Mouse (Mus musculus) limb, embryonic 12.5 days (tissue): Measurements from ENCODE around the gene Clca1. TPM values are rescaled to one million over a fixed set of nuclear protein-coding genes. Genes with fewer than 3 reads are reported as not detected.

ENCODE experiments used
- ATAC-seq: fragments of 200-750 bp; cut with Nextera tagmentation; 2 replicates; pipeline ENCODE4 v1.8.0; 2017; ENCODE audit warnings: low read depth, moderate TSS enrichment; ENCODE audit not compliant: insufficient number of reproducible peaks, insufficient read depth, low FRiP score, low TSS enrichment
- H3K27ac ChIP-seq: fragments of 300-500 bp; sonication (generic); 2 replicates; pipeline ENCODE4 v1.5.1; 2016; ENCODE audit warnings: mild to moderate bottlenecking, moderate library complexity
- H3K27me3 ChIP-seq: fragments of 300-500 bp; sonication (generic); 2 replicates; pipeline ENCODE4 v1.6.1; 2016; ENCODE audit warnings: mild to moderate bottlenecking, moderate library complexity
- H3K36me3 ChIP-seq: fragments of 300-500 bp; sonication (generic); 2 replicates; pipeline ENCODE4 v1.6.1; 2016; ENCODE audit warnings: mild to moderate bottlenecking, moderate library complexity
- H3K4me1 ChIP-seq: fragments of 300-500 bp; sonication (generic); replicated peaks from 2 replicates; pipeline ENCODE4 v1.6.1; 2016
- H3K4me2 ChIP-seq: fragments of 300-500 bp; sonication (generic); 2 replicates; pipeline ENCODE4 v1.6.1; 2016; ENCODE audit warnings: mild to moderate bottlenecking, moderate library complexity
- H3K4me3 ChIP-seq: fragments of 300-500 bp; sonication (generic); replicated peaks from 2 replicates; pipeline ENCODE4 v1.5.1; 2016; ENCODE audit warnings: mild to moderate bottlenecking
- H3K9ac ChIP-seq: fragments of 300-500 bp; sonication (generic); replicated peaks from 2 replicates; pipeline ENCODE4 v1.6.1; 2016; ENCODE audit warnings: mild to moderate bottlenecking, moderate library complexity
- H3K9me3 ChIP-seq: fragments of 300-500 bp; sonication (generic); 2 replicates; pipeline ENCODE4 v1.6.1; 2016; ENCODE audit warnings: mild to moderate bottlenecking, moderate library complexity
- WGBS: fragments of 180-500 bp; shearing (Covaris S2); methylation state at CpG from one replicate; pipeline ENCODE4 v1.1.7; 2016; 5-methylcytosine and 5-hydroxymethylcytosine counted together
- polyA plus RNA-seq: library from polyadenylated mRNA; unstranded; fragments of >200 nt; fragmentation: Nextera tagmentation; extraction: Ambion mirVana; gene quantifications from 2 replicates; pipeline ENCODE4 v1.2.1, GENCODE M21; 2016

Gene Clca1
- polyA plus RNA-seq, 1 experiment from 2014 or later, result not detected

- no peak overlapping the region for H3K4me3 ChIP-seq
- no peaks in the 10 kb centered on the region for H3K4me1 ChIP-seq
- no peak overlapping the region for H3K9ac ChIP-seq
- H3K36me3 ChIP-seq, result no peaks in the 10 kb centered on the region
- H3K4me2 ChIP-seq, result no peak overlapping the region
- H3K9me3 ChIP-seq, result no peaks in the 10 kb centered on the region
- no peak for ATAC-seq
- WGBS, result 65% methylated on average over 1 of the region's 1 CpGs
- H3K27ac ChIP-seq, result no peak overlapping the region
- no peaks in the 10 kb centered on the region for H3K27me3 ChIP-seq
These were observed 31.7 kb downstream of the Clca1 start for GRCm38 (mm10) chr3:145000912-145001311.

GRCm38 (mm10) chr3:144993055-144993454, 39.5 kb downstream of the Clca1 start:
- Histone ChIP-seq H3K27ac (no peak overlapping the region), H3K4me1 (no peaks in the 10 kb centered on the region), H3K27me3 (no peaks in the 10 kb centered on the region), H3K36me3 (no peaks in the 10 kb centered on the region), H3K9me3 (no peaks in the 10 kb centered on the region), H3K4me3 (no peak overlapping the region), H3K4me2 (no peak overlapping the region), H3K9ac (no peak overlapping the region)
- no peak for ATAC-seq
- WGBS, result 80% methylated on average over 5 of the region's 5 CpGs

GRCm38 (mm10) chr3:144992618-144993017, 40.0 kb downstream of the Clca1 start:
- Histone ChIP-seq H3K4me3 (no peak overlapping the region), H3K9ac (no peak overlapping the region)
- no peak for ATAC-seq

DNA sequence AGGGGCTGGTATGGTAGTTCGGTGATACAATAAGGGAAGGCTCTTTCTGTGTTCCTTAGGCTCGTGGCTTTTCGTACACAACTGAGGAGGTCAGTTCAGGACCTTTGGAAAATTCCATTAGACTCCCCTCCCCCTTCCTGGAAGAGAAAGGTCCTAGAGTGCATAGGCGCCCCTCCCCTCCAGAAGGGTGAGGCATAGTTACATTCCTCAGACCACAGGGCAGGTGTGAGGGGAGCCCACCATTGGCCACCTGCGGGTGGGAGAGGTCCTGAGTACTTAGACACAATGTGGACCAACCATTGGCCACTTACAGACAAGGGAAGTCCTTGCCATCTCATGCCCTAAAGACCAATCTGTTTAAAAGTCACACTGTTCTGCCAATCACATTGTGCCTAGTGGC, 46.7 kb downstream of the Clca1 start:
- H3K9me3 ChIP-seq, result no peaks in the 10 kb centered on the region

More at GRCm38 (mm10) chr3:144992618-144993017, 40.0 kb downstream of the Clca1 start:
- Histone ChIP-seq H3K36me3 (no peaks in the 10 kb centered on the region), H3K9me3 (no peaks in the 10 kb centered on the region), H3K27me3 (no peaks in the 10 kb centered on the region), H3K27ac (no peak overlapping the region), H3K4me1 (no peaks in the 10 kb centered on the region), H3K4me2 (no peak overlapping the region)

GRCm38 (mm10) chr3:144980551-144980950, 52.0 kb downstream of the Clca1 start:
- Histone ChIP-seq H3K27me3 (no peaks in the 10 kb centered on the region), H3K9me3 (no peaks in the 10 kb centered on the region), H3K4me1 (no peaks in the 10 kb centered on the region), H3K4me3 (no peak overlapping the region), H3K36me3 (no peaks in the 10 kb centered on the region), H3K4me2 (no peak overlapping the region), H3K9ac (no peak overlapping the region), H3K27ac (no peak overlapping the region)
- no peak for ATAC-seq
- WGBS, result 87% methylated on average over 6 of the region's 6 CpGs

More for the DNA sequence above, 46.7 kb downstream of the Clca1 start:
- no peak for ATAC-seq
- 88% methylated on average over 5 of the region's 5 CpGs for WGBS
- no peaks in the 10 kb centered on the region for H3K36me3 ChIP-seq
- H3K4me3 ChIP-seq, result no peak overlapping the region
- no peaks in the 10 kb centered on the region for H3K27me3 ChIP-seq
- H3K4me1 ChIP-seq, result no peaks in the 10 kb centered on the region
- no peak overlapping the region for H3K9ac ChIP-seq
- no peak overlapping the region for H3K4me2 ChIP-seq
- no peak overlapping the region for H3K27ac ChIP-seq

DNA sequence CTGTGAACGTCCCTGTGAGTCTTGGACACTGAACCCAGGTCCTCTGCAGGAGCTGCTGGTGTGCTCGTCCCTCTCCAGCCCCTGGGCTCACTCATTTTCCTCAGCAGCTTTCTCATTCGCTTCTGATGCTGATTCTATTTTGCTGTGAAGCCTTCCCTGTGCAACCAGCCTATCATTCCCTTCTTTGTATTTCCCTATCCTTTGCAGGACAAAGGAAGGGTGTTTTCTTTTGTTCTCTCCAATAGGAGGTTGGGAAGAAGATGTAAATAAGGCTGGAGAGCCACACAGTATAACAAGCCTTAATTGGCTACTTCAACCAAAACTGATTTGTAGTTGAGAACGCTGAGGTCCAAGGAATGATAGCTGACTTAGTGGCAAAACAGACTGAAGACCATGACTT, 54.9 kb downstream of the Clca1 start:
- ATAC-seq, result no peak
- H3K4me2 ChIP-seq, result no peak overlapping the region
- no peaks in the 10 kb centered on the region for H3K9me3 ChIP-seq
- no peaks in the 10 kb centered on the region for H3K4me1 ChIP-seq
- no peak overlapping the region for H3K4me3 ChIP-seq
- 58% methylated on average over 4 of the region's 4 CpGs for WGBS
- H3K9ac ChIP-seq, result no peak overlapping the region
- H3K27me3 ChIP-seq, result no peaks in the 10 kb centered on the region
- no peaks in the 10 kb centered on the region for H3K36me3 ChIP-seq
- H3K27ac ChIP-seq, result no peak overlapping the region

DNA sequence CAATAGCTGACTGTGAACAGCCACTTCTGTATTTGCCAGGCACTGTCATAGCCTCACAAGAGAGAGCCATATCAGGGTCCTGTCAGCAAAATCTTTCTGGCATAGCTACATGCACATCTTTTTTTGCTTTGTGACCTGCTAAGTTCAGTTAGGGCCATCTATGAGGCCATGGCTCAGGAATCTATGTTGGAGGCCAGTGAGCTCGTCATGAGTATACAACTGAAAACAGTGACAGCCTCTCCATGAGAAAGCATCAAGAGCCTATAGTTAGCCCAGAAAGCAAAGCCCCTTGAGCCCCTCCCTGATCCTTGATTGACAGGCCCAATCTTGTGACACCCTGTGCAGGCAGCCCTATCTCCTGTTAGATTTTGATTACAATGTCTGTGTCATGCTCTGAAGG, 56.5 kb downstream of the Clca1 start:
- 70% methylated on average over 1 of the region's 1 CpGs for WGBS

GRCm38 (mm10) chr3:144974945-144975344, 57.6 kb downstream of the Clca1 start, which contains the start of gene Clca4a:
Gene Clca4a (minus strand): TSS chr3:144975045.
- H3K27me3 ChIP-seq, result no peaks in the 10 kb centered on the region
- H3K4me2 ChIP-seq, result no peak within 1 kb of the TSS
- H3K36me3 ChIP-seq, result no peaks in the 10 kb centered on the region
- no peaks in the 10 kb centered on the region for H3K4me1 ChIP-seq
- no peak for ATAC-seq
- no peak within 1 kb of the TSS for H3K4me3 ChIP-seq
- no peak within 1 kb of the TSS for H3K27ac ChIP-seq
- no peaks in the 10 kb centered on the region for H3K9me3 ChIP-seq
- no peak within 1 kb of the TSS for H3K9ac ChIP-seq

More for the DNA sequence above, 56.5 kb downstream of the Clca1 start:
- H3K9me3 ChIP-seq, result no peaks in the 10 kb centered on the region
- no peak overlapping the region for H3K9ac ChIP-seq
- H3K27ac ChIP-seq, result no peak overlapping the region
- no peaks in the 10 kb centered on the region for H3K4me1 ChIP-seq
- no peak for ATAC-seq
- no peaks in the 10 kb centered on the region for H3K36me3 ChIP-seq
- no peak overlapping the region for H3K4me2 ChIP-seq
- H3K27me3 ChIP-seq, result no peaks in the 10 kb centered on the region
- no peak overlapping the region for H3K4me3 ChIP-seq

DNA sequence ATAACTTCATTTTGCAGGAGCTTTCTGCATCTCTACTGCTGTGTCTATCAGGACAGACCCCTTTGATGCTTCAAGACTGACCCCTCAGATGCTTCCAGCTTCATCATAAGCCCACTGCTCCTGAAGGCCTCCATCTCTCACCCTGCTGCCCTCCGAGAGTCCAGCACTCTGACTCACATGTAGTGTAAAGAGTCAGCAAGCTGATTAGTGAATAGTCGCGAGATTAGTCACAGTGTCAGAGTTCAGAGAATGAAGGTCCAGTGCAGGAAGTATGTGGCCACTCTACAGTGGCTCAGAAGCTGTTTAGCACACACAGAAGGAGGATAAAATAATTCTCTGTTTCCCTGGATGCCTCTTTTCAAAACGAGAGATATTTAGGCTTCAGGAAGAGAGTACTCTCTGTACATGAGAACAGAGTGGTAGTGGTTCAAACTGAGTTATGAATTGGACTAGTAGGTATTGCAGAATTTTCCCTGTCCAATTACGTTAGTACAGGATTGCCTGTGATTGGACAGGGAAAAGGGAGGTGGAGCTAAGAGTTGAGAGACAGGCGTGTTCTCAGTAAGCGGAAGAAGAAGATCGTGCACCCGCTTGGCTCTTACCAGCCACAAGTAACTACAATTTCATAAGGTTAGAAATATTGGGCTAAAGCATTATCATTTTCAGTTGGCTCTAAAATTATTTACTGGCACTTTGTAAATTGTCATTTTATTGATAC, 60.9 kb downstream of the Clca1 start:
- H3K9me3 ChIP-seq, result no peaks in the 10 kb centered on the region
- H3K4me1 ChIP-seq, result no peaks in the 10 kb centered on the region
- no peak overlapping the region for H3K4me2 ChIP-seq
- H3K4me3 ChIP-seq, result no peak overlapping the region
- no peaks in the 10 kb centered on the region for H3K36me3 ChIP-seq
- no peak overlapping the region for H3K27ac ChIP-seq
- ATAC-seq, result no peak
- 87% methylated on average over 9 of the region's 9 CpGs for WGBS
- H3K9ac ChIP-seq, result no peak overlapping the region
- H3K27me3 ChIP-seq, result no peaks in the 10 kb centered on the region

DNA sequence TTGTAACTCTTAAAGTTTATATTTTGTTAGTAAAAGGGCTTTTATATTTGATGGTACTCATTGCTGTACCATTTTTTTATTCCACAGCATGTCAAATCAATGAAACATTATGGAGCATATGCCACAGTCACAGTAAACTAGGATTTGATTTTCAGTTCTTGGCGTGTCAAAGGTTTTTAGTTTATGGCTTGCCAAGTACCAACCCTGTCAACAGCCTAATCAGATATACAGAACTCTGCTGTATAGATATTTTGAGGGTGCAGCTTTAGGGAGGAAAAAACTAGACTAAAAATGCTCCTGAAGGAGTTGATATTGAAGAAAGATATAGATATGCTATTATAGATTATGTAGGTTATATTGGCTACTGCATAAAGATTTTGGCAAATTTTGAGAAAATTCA, 62.8 kb downstream of the Clca1 start:
- no peaks in the 10 kb centered on the region for H3K36me3 ChIP-seq
- no peaks in the 10 kb centered on the region for H3K4me1 ChIP-seq
- H3K9me3 ChIP-seq, result no peaks in the 10 kb centered on the region
- H3K4me2 ChIP-seq, result no peak overlapping the region
- ATAC-seq, result no peak
- H3K9ac ChIP-seq, result no peak overlapping the region
- no peak overlapping the region for H3K4me3 ChIP-seq
- WGBS, result 71% methylated on average over 1 of the region's 1 CpGs
- H3K27ac ChIP-seq, result no peak overlapping the region
- H3K27me3 ChIP-seq, result no peaks in the 10 kb centered on the region

DNA sequence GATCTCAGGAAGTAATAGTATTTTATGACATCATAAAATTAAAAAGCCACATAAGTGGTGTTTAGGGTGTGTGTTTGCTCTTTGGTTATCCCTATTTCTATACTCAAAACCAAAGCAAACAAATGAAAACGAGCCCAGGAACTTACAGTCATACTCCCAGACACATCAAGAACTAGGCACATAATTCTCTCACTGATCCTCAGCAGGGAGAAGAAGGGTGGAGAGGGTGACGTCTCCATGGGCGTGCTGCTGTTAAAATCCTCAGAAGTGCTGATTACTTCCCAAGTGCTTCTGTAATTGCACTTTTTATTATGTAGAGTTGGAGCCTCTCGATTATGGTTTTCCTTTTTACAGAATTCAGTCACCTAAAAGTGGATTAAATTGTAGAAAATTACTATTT, 66.5 kb downstream of the Clca1 start:
- Histone ChIP-seq H3K9me3 (no peaks in the 10 kb centered on the region), H3K9ac (no peak overlapping the region), H3K27me3 (no peaks in the 10 kb centered on the region), H3K4me1 (no peaks in the 10 kb centered on the region), H3K4me2 (no peak overlapping the region), H3K36me3 (no peaks in the 10 kb centered on the region), H3K27ac (no peak overlapping the region), H3K4me3 (no peak overlapping the region)
- no peak for ATAC-seq
- 32% methylated on average over 4 of the region's 4 CpGs for WGBS
